Mouse (Mus musculus): Measurements from ENCODE around the gene Sh3pxd2a. TPM values are rescaled to one million over a fixed set of nuclear protein-coding genes. Genes with fewer than 3 reads are reported as not detected.
A peak's percentile ranks its signal among the peaks of the same experiment; 100 is the strongest.

The Sh3pxd2a gene
- total and polyA plus RNA-seq, 3 experiments = 1.3 to 4.6 (median 3.2) TPM

DNA sequence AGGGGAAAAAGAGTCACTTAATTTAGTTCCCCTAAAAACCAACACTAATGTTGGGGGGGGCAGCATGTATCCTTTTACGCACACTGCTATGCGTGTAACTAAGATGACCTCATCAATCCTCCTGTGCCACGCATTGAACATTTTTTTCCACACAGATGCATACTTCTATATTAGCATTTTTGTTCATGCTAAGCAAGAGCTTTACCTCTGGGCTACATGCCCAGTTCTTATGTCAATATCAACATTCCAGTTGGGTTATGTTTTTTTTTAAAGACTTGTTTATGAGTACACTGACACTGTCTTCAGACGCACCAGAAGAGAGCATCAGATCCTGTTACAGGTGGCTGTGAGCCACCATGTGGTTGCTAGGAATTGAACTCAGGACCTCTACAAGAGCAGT lies 64.5 kb downstream of the Sh3pxd2a start:
- Histone ChIP-seq H3K4me1 (ENCODE audit: control insufficient read depth in 1 of 2, insufficient read depth in 2 of 2) (peaks cover 7 to 45% of the 10 kb centered on the region in 2 experiments; a peak in 3 of 4 replicates), H3K36me3 (replicated peaks in 1 of 2; ENCODE audit: control insufficient read depth in 1 of 2, insufficient read depth in 1 of 2, low read length in 1 of 2) (peaks cover 0 to 15% of the 10 kb centered on the region in 2 experiments), H3K4me3 (replicated peaks in 1 of 3; ENCODE audit: low read depth in 2 of 3, low read length in 2 of 3, poor library complexity in 1 of 3) (no peak overlapping the region), H3K9ac (ENCODE audit: insufficient read depth, low read depth) (no peak overlapping the region), H3K9me3 (replicated peaks; ENCODE audit: low read length) (no peaks in the 10 kb centered on the region), H3K79me2 (replicated peaks; ENCODE audit: control insufficient read depth, extremely low read depth, insufficient read depth, poor library complexity, severe bottlenecking) (no peaks in the 10 kb centered on the region), H3K27ac (ENCODE audit: insufficient read depth, low read depth) (no peak overlapping the region), H3K27me3 (replicated peaks) (no peaks in the 10 kb centered on the region), H3K4me2 (ENCODE audit: insufficient read depth, low read depth, poor library complexity, severe bottlenecking) (no peak overlapping the region)
- dilution Hi-C loops (cut with MboI; ENCODE audit: extremely low pct_ligation_motif_present, extremely low pct_unique_long_range_greater_than_20kb, low sequenced_read_pairs) = no loop called here
- DNase-seq (ENCODE audit: extremely low read depth) = no peak
- TF ChIP-seq JUND (conservative IDR thresholded peaks at IDR 0.05; ENCODE audit: low read depth, low read length) (no peak), RAD21 (IDR thresholded peaks at IDR 0.05; ENCODE audit: low read depth, low read length) (no peak), ELF1 (IDR thresholded peaks at IDR 0.05; ENCODE audit: low read depth, low read length) (no peak), MXI1 (IDR thresholded peaks at IDR 0.05; ENCODE audit: low read depth, low read length) (no peak)
- in situ Hi-C loops (cut with MboI; ENCODE audit: low pct_ligation_motif_present, low pct_unique_long_range_greater_than_20kb, low sequenced_read_pairs) = no loop called here

DNA sequence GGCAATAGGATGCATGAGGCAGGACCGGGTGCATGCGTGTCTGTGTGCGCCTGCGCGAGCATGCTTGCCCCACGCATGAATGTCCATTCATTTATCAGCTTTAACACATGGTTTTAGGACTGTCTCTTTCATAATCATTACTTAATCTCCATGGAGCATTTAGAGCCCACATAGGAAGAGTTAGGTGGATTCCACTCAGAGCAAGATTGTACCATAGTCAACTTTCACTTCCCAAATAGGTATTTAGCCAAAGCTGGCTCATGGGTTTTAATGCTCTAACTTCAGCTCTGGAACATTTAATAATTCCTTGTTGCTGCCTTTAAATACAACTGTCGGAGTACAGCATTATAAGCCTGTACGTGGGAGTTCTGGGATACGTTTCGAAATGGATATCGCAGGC lies 65.2 kb downstream of the Sh3pxd2a start:
- H3K9me3 ChIP-seq (replicated peaks; ENCODE audit: low read length) = no peaks in the 10 kb centered on the region
- H3K4me1 ChIP-seq (ENCODE audit: control insufficient read depth in 1 of 2, insufficient read depth in 2 of 2) = peaks cover 9 to 52% of the 10 kb centered on the region in 2 experiments; a peak in 3 of 4 replicates
- H3K4me2 ChIP-seq (ENCODE audit: insufficient read depth, low read depth, poor library complexity, severe bottlenecking) = no peak overlapping the region
- H3K36me3 ChIP-seq (replicated peaks in 1 of 2; ENCODE audit: control insufficient read depth in 1 of 2, insufficient read depth in 1 of 2, low read length in 1 of 2) = peaks cover 0 to 15% of the 10 kb centered on the region in 2 experiments
- no peak overlapping the region for H3K27ac ChIP-seq (ENCODE audit: insufficient read depth, low read depth)
- DNase-seq (ENCODE audit: extremely low read depth) = peak; percentile 19
- no peaks in the 10 kb centered on the region for H3K27me3 ChIP-seq (replicated peaks)
- no peaks in the 10 kb centered on the region for H3K79me2 ChIP-seq (replicated peaks; ENCODE audit: control insufficient read depth, extremely low read depth, insufficient read depth, poor library complexity, severe bottlenecking)
- dilution Hi-C loops (cut with MboI; ENCODE audit: extremely low pct_ligation_motif_present, extremely low pct_unique_long_range_greater_than_20kb, low sequenced_read_pairs) (no loop called here), in situ Hi-C loops (cut with MboI; ENCODE audit: low pct_ligation_motif_present, low pct_unique_long_range_greater_than_20kb, low sequenced_read_pairs) (no loop called here)
- H3K9ac ChIP-seq (ENCODE audit: insufficient read depth, low read depth) = no peak overlapping the region
- no peak overlapping the region for H3K4me3 ChIP-seq (replicated peaks in 1 of 3; ENCODE audit: low read depth in 2 of 3, low read length in 2 of 3, poor library complexity in 1 of 3)
- TF ChIP-seq ZMIZ1 (IDR thresholded peaks at IDR 0.05; ENCODE audit: low read depth, low read length) (no peak), JUN (IDR thresholded peaks at IDR 0.05; ENCODE audit: insufficient read depth, low read depth, low read length) (no peak), IRF4 (IDR thresholded peaks at IDR 0.05; ENCODE audit: low read depth, low read length) (peak; percentile 22; the same call in 1 of the 2 replicates), BHLHE40 (IDR thresholded peaks at IDR 0.05; ENCODE audit: low read depth, low read length) (no peak), ETS1 (conservative IDR thresholded peaks at IDR 0.05; ENCODE audit: low read depth, low read length) (no peak), MAFK (IDR thresholded peaks at IDR 0.05; ENCODE audit: insufficient replicate concordance, low read length) (no peak), TBP (conservative IDR thresholded peaks at IDR 0.05; ENCODE audit: low read depth, low read length) (no peak), RCOR1 (conservative IDR thresholded peaks at IDR 0.05; ENCODE audit: low read depth, low read length) (no peak), EP300 (IDR thresholded peaks at IDR 0.05; ENCODE audit: low read length) (peak; percentile 56; the same call in 1 of the 2 replicates), USF1 (IDR thresholded peaks at IDR 0.05; ENCODE audit: low read depth, low read length) (no peak), JUND (conservative IDR thresholded peaks at IDR 0.05; ENCODE audit: low read depth, low read length) (no peak), PAX5 (IDR thresholded peaks at IDR 0.05; ENCODE audit: low read length) (no peak)

Measured in CH12.LX (cell line).